ENCODE assay signal across 23 mouse cellular contexts in genomic region chr2:100797502-100797901, GRCm38 (mm10).
"Had no signal": no experiment of that assay in that cellular context is flagged by ENCODE, and none has a peak within 500 bp of the region (broad histone marks: within the 10 kb centered on the region; RNA-seq: fewer than 3 reads in every experiment).

No protein-coding gene starts in this region.

- DNase-seq: liver, postnatal 0 days; lung, adult 2 months; lung, postnatal 14 days; lung, postnatal 36 days; midbrain, embryonic 14.5 days; retina, postnatal 1 day; right cerebral cortex, adult 18-20 months; right cerebral cortex, postnatal 25 days; right cerebral cortex, postnatal 4 days; spleen, adult 18-20 months; thymus, adult 18-20 months; thymus, postnatal 14 days; thymus, postnatal 36 days had no signal

- H3K27me3 ChIP-seq: lung, embryonic 15.5 days; megakaryocyte, embryonic 14.5 days; midbrain, embryonic 12.5 days; neural tube, embryonic 13.5 days; neural tube, embryonic 15.5 days had no signal

- H3K36me3 ChIP-seq: lung, embryonic 15.5 days; midbrain, embryonic 10.5 days; midbrain, embryonic 12.5 days; neural tube, embryonic 13.5 days; neural tube, embryonic 15.5 days had no signal

- ATAC-seq: liver, postnatal 0 days; lung, postnatal 0 days; midbrain, embryonic 16.5 days had no signal

- H3K9me3 ChIP-seq: lung, embryonic 15.5 days; megakaryocyte, embryonic 14.5 days; midbrain, embryonic 10.5 days; midbrain, embryonic 12.5 days; neural tube, embryonic 13.5 days; neural tube, embryonic 15.5 days had no signal

- H3K4me3 ChIP-seq: lung, embryonic 15.5 days; megakaryocyte, embryonic 14.5 days; midbrain, embryonic 10.5 days; midbrain, embryonic 12.5 days; myocyte; neural tube, embryonic 13.5 days; neural tube, embryonic 15.5 days had no signal

- H3K9ac ChIP-seq: liver, postnatal 0 days; lung, embryonic 15.5 days; midbrain, embryonic 12.5 days; neural tube, embryonic 13.5 days; neural tube, embryonic 15.5 days had no signal

- H3K4me2 ChIP-seq: lung, embryonic 15.5 days; midbrain, embryonic 12.5 days; neural tube, embryonic 13.5 days; neural tube, embryonic 15.5 days had no signal

- H3K27ac ChIP-seq: lung, embryonic 15.5 days; macrophage; midbrain, embryonic 10.5 days; midbrain, embryonic 12.5 days; neural tube, embryonic 13.5 days; neural tube, embryonic 15.5 days had no signal

- H3K4me1 ChIP-seq: lung, embryonic 15.5 days; megakaryocyte, embryonic 14.5 days; midbrain, embryonic 10.5 days; midbrain, embryonic 12.5 days; neural tube, embryonic 15.5 days had no signal
